ENCODE assay signal across 9 mouse cellular contexts in genomic region chr8:78436661-78437060, GRCm38 (mm10). TPM values are rescaled to one million over a fixed set of nuclear protein-coding genes. Genes with fewer than 3 reads are reported as not detected.
A peak's percentile ranks its signal among the peaks of the same experiment; 100 is the strongest.
DNase-seq lines count a peak whose midpoint lies in the region; ATAC-seq and TF ChIP-seq lines count a peak whose summit lies in the region.
"Had no signal": no experiment of that assay in that cellular context is flagged by ENCODE, and none has a peak within 500 bp of the region (broad histone marks: within the 10 kb centered on the region; RNA-seq: fewer than 3 reads in every experiment).

No protein-coding gene starts in this region.

- H3K27ac ChIP-seq in heart, embryonic 10.5 days = no peak overlapping the region
- H3K27ac ChIP-seq in ES-Bruce4 (ENCODE audit: insufficient read depth, low read length) = no peak overlapping the region
- peak overlapping the region; percentile 13; the same call in 1 of the 2 replicates for H3K27ac ChIP-seq in hindbrain, embryonic 10.5 days
- no peak overlapping the region for H3K27ac ChIP-seq in liver, postnatal 0 days (ENCODE audit: low read depth)

- TF ChIP-seq CTCF in ES-Bruce4 (IDR thresholded peaks at IDR 0.05; ENCODE audit: low read depth, low read length) = no peak
- no peak for TF ChIP-seq CTCF in liver, postnatal 0 days (IDR thresholded peaks at IDR 0.05; ENCODE audit: low read depth)

- intact Hi-C loops in heart, postnatal 36 days (cut with DNase I) = loop anchor here (10.0 kb wide), 1 partner anchor 208 kb away; no protein-coding TSS in a partner anchor

- under 1% methylated on average over 19 of the region's 25 CpGs for WGBS in heart, embryonic 10.5 days
- WGBS in hindbrain, embryonic 10.5 days = 1% methylated on average over 19 of the region's 25 CpGs
- WGBS in liver, postnatal 0 days (ENCODE audit: insufficient replicate concordance) = 5% methylated on average over 16 of the region's 25 CpGs

- no peak for DNase-seq in heart, embryonic 10.5 days (ENCODE audit: low spot score)
- DNase-seq in heart, postnatal 36 days = no peak
- no peak for DNase-seq in hindbrain, embryonic 10.5 days (ENCODE audit: low spot score)
- no peak for DNase-seq in liver, postnatal 0 days
- DNase-seq in left cerebral cortex, adult 11 months (ENCODE audit: low spot score) = no peak
- no peak for DNase-seq in right cerebral cortex, postnatal 36 days (ENCODE audit: low spot score in 2 of 2)
- no peak for DNase-seq in adipocyte (ENCODE audit: low spot score)
- DNase-seq: kidney, adult 2 months had no signal

- peak overlapping the region; percentile 56 for H3K9ac ChIP-seq in ES-Bruce4 (ENCODE audit: low read depth, poor library complexity, severe bottlenecking)
- H3K9ac ChIP-seq in liver, postnatal 0 days (replicated peaks) = no peak overlapping the region

- peaks cover 32% of the 10 kb centered on the region for H3K4me1 ChIP-seq in heart, embryonic 10.5 days
- H3K4me1 ChIP-seq in ES-Bruce4 (ENCODE audit: control insufficient read depth, insufficient read depth, low read length) = no peaks in the 10 kb centered on the region
- H3K4me1 ChIP-seq in hindbrain, embryonic 10.5 days (replicated peaks) = peaks cover 41% of the 10 kb centered on the region
- H3K4me1 ChIP-seq in liver, postnatal 0 days (ENCODE audit: insufficient read depth) = no peaks in the 10 kb centered on the region

- no peak for TF ChIP-seq EP300 in ES-Bruce4 (IDR thresholded peaks at IDR 0.05; ENCODE audit: insufficient read depth, low read depth, low read length)
- TF ChIP-seq EP300 in liver, postnatal 0 days (IDR thresholded peaks at IDR 0.05; ENCODE audit: low read depth) = no peak

- peak overlapping the region; percentile 32; the same call in 1 of the 2 replicates for H3K4me2 ChIP-seq in liver, postnatal 0 days (ENCODE audit: low read depth, low read length)

- H3K9me3 ChIP-seq in heart, embryonic 10.5 days = no peaks in the 10 kb centered on the region
- H3K9me3 ChIP-seq in ES-Bruce4 (replicated peaks; ENCODE audit: control insufficient read depth, insufficient read depth, low read length, poor library complexity, severe bottlenecking) = no peaks in the 10 kb centered on the region
- no peaks in the 10 kb centered on the region for H3K9me3 ChIP-seq in hindbrain, embryonic 10.5 days
- no peaks in the 10 kb centered on the region for H3K9me3 ChIP-seq in liver, postnatal 0 days (ENCODE audit: low read length)

- TF ChIP-seq POLR2A in ES-Bruce4 (IDR thresholded peaks at IDR 0.05; ENCODE audit: insufficient read depth, low read length) = no peak

- peak overlapping the region; percentile 60 for H3K4me3 ChIP-seq in heart, embryonic 10.5 days
- H3K4me3 ChIP-seq in ES-Bruce4 (ENCODE audit: low read depth, low read length) = peak overlapping the region; percentile 62
- peak overlapping the region; percentile 53 for H3K4me3 ChIP-seq in hindbrain, embryonic 10.5 days
- no peak overlapping the region for H3K4me3 ChIP-seq in liver, postnatal 0 days (ENCODE audit: low read depth, low read length)

- no peak for ATAC-seq in liver, postnatal 0 days

- no peaks in the 10 kb centered on the region for H3K36me3 ChIP-seq in heart, embryonic 10.5 days
- no peaks in the 10 kb centered on the region for H3K36me3 ChIP-seq in ES-Bruce4 (ENCODE audit: control insufficient read depth, insufficient read depth, low read length, poor library complexity, severe bottlenecking)
- H3K36me3 ChIP-seq in hindbrain, embryonic 10.5 days = no peaks in the 10 kb centered on the region
- no peaks in the 10 kb centered on the region for H3K36me3 ChIP-seq in liver, postnatal 0 days (replicated peaks; ENCODE audit: insufficient read depth, low read length)

- H3K27me3 ChIP-seq in heart, embryonic 10.5 days (ENCODE audit: insufficient read depth, poor library complexity, severe bottlenecking) = peaks cover 97% of the 10 kb centered on the region
- peaks cover 32% of the 10 kb centered on the region for H3K27me3 ChIP-seq in ES-Bruce4 (ENCODE audit: control insufficient read depth, insufficient read depth, low read length, poor library complexity, severe bottlenecking)
- peaks cover 100% of the 10 kb centered on the region for H3K27me3 ChIP-seq in hindbrain, embryonic 10.5 days (ENCODE audit: insufficient read depth, poor library complexity, severe bottlenecking)
- peaks cover 73% of the 10 kb centered on the region for H3K27me3 ChIP-seq in liver, postnatal 0 days (ENCODE audit: insufficient read depth, low read length)

RNA-seq across cellular contexts. Expression of gene Pou4f2, which starts 0.2 kb away (rescaled TPM):
- polyA plus RNA-seq in heart, embryonic 10.5 days (2016; fragmentation: Nextera tagmentation; extraction: Ambion mirVana) = not detected in 2 replicates
- not detected for total RNA-seq in heart, postnatal 36 days (2021)
- 0.41 TPM in 1 of 2 replicates, not detected in the other for polyA plus RNA-seq in ES-Bruce4 (2011; ENCODE audit: insufficient read depth, insufficient read length, low read depth, missing spikeins)
- polyA plus RNA-seq in hindbrain, embryonic 10.5 days (2016; fragmentation: Nextera tagmentation; extraction: Ambion mirVana) = 0.60 and 1.7 TPM in 2 replicates
- polyA plus RNA-seq in liver, postnatal 0 days (2015; fragmentation: Nextera tagmentation; extraction: Ambion mirVana) = not detected in 2 replicates
- polyA plus RNA-seq: kidney, adult 2 months had no signal
